ENCODE assay signal across 32 mouse cellular contexts in the genomic region with DNA sequence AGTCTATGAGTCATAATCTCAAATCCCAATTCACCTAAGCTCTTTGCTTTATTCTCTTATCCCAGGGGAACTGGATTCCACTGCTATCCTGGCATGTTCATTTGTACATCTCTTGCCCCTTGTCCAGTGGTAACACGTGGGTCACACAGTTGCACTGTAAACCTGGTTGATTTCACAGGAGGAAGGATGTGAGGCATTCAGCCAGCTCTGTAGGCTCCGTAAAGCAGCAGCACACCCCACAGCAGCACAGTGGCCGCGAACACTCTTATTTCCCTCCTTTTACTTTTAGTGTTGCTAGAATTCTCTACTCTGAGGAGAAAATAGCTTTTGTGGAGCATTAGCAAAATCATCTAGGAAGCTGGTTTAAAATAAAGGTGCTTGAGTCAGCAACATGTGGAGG. TPM values are rescaled to one million over a fixed set of nuclear protein-coding genes. Genes with fewer than 3 reads are reported as not detected.
DNase-seq lines count a peak whose midpoint lies in the region; ATAC-seq and TF ChIP-seq lines count a peak whose summit lies in the region.
"Had no signal": no experiment of that assay in that cellular context is flagged by ENCODE, and none has a peak within 500 bp of the region (broad histone marks: within the 10 kb centered on the region; RNA-seq: fewer than 3 reads in every experiment).

No protein-coding gene starts in this region.

- no peak for TF ChIP-seq EP300 in heart, adult 2 months (IDR thresholded peaks at IDR 0.05; ENCODE audit: insufficient read depth, low read depth, low read length)

- no peak for TF ChIP-seq POLR2A in heart, adult 2 months (IDR thresholded peaks at IDR 0.05; ENCODE audit: insufficient read depth, low read depth, low read length)

- intact Hi-C loops in gastrocnemius, adult 2 months (cut with DNase I): no loop called here
- intact Hi-C loops in heart, adult 2 months (cut with DNase I): no loop called here
- intact Hi-C loops in heart, postnatal 25 days (cut with DNase I): loop anchor here (5.0 kb wide), 1 partner anchor 37 kb away; no protein-coding TSS in a partner anchor
- intact Hi-C loops in heart, postnatal 14 days (cut with DNase I): no loop called here

- no peaks in the 10 kb centered on the region for H3K9me3 ChIP-seq in kidney, embryonic 14.5 days (ENCODE audit: control insufficient read depth, low read length)
- H3K9me3 ChIP-seq: forebrain, embryonic 12.5 days; forebrain, embryonic 15.5 days; heart, embryonic 13.5 days; hindbrain, embryonic 12.5 days; hindbrain, embryonic 15.5 days had no signal

- H3K9ac ChIP-seq in heart, adult 2 months (ENCODE audit: low read depth, low read length): no peak overlapping the region
- H3K9ac ChIP-seq in kidney, embryonic 14.5 days (ENCODE audit: low read depth, low read length): no peak overlapping the region
- H3K9ac ChIP-seq: embryonic facial prominence, embryonic 13.5 days; forebrain, embryonic 12.5 days; forebrain, embryonic 15.5 days; heart, embryonic 13.5 days; hindbrain, embryonic 12.5 days; hindbrain, embryonic 15.5 days had no signal

- DNase-seq in gastrocnemius, adult 2 months: no peak
- no peak for DNase-seq in gastrocnemius, postnatal 4 days (ENCODE audit: low spot score in 2 of 2)
- DNase-seq in heart, adult 2 months: peak in 1 of 2 experiments; percentile 10
- DNase-seq in heart, postnatal 25 days (ENCODE audit: low spot score): no peak
- DNase-seq in heart, postnatal 14 days: peak; percentile 5
- no peak for DNase-seq in heart, adult 9 months (ENCODE audit: low spot score in 2 of 2)
- peak; percentile 11 for DNase-seq in kidney, postnatal 14 days
- DNase-seq: adrenal gland, adult 8-10 months; adrenal gland, postnatal 25 days; cerebellum, adult 11-12 months; cerebellum, adult 8-10 months; cerebellum, postnatal 36 days; embryo, embryonic 11 days; gastrocnemius, postnatal 10 days had no signal

- no peak overlapping the region for H3K4me2 ChIP-seq in kidney, embryonic 14.5 days (replicated peaks; ENCODE audit: low read depth, low read length)
- H3K4me2 ChIP-seq: embryonic facial prominence, embryonic 13.5 days; forebrain, embryonic 12.5 days; forebrain, embryonic 15.5 days; heart, embryonic 13.5 days; hindbrain, embryonic 12.5 days; hindbrain, embryonic 15.5 days had no signal

- peak overlapping the region; percentile 71; the same call in 1 of the 2 replicates for H3K27ac ChIP-seq in gastrocnemius, adult 2 months
- H3K27ac ChIP-seq in heart, adult 2 months: peak overlapping the region; percentile 60
- H3K27ac ChIP-seq in kidney, embryonic 14.5 days (ENCODE audit: low read depth, low read length): no peak overlapping the region
- H3K27ac ChIP-seq: embryonic facial prominence, embryonic 10.5 days; embryonic facial prominence, embryonic 13.5 days; forebrain, embryonic 12.5 days; forebrain, embryonic 15.5 days; heart, embryonic 13.5 days; hindbrain, embryonic 12.5 days; hindbrain, embryonic 15.5 days had no signal

- H3K36me3 ChIP-seq in heart, adult 2 months (ENCODE audit: control insufficient read depth, insufficient read depth, low read length): no peaks in the 10 kb centered on the region
- H3K36me3 ChIP-seq in kidney, embryonic 14.5 days (ENCODE audit: control insufficient read depth, insufficient read depth, low read length): no peaks in the 10 kb centered on the region
- H3K36me3 ChIP-seq: embryonic facial prominence, embryonic 10.5 days; embryonic facial prominence, embryonic 13.5 days; forebrain, embryonic 12.5 days; forebrain, embryonic 15.5 days; heart, embryonic 13.5 days; hindbrain, embryonic 12.5 days; hindbrain, embryonic 15.5 days had no signal

- H3K27me3 ChIP-seq in heart, adult 2 months (ENCODE audit: control insufficient read depth, insufficient read depth, low read length): no peaks in the 10 kb centered on the region
- no peaks in the 10 kb centered on the region for H3K27me3 ChIP-seq in kidney, embryonic 14.5 days (ENCODE audit: control insufficient read depth, insufficient read depth, low read length)
- H3K27me3 ChIP-seq: embryonic facial prominence, embryonic 13.5 days; forebrain, embryonic 12.5 days; forebrain, embryonic 15.5 days; heart, embryonic 13.5 days; hindbrain, embryonic 12.5 days; hindbrain, embryonic 15.5 days had no signal

- WGBS in heart, adult 2 months: 69% methylated on average over 4 of the region's 4 CpGs
- 85% methylated on average over 4 of the region's 4 CpGs for WGBS in kidney, embryonic 14.5 days

- no peaks in the 10 kb centered on the region for H3K79me2 ChIP-seq in heart, adult 2 months (replicated peaks; ENCODE audit: control insufficient read depth, insufficient read depth, low read length)

- no peak for TF ChIP-seq CTCF in gastrocnemius, adult 2 months (IDR thresholded peaks at IDR 0.05)
- no peak for TF ChIP-seq CTCF in heart, adult 2 months (IDR thresholded peaks at IDR 0.05)

- no peak overlapping the region for H3K4me3 ChIP-seq in gastrocnemius, adult 2 months
- no peak overlapping the region for H3K4me3 ChIP-seq in heart, adult 2 months
- no peak overlapping the region for H3K4me3 ChIP-seq in kidney, embryonic 14.5 days (ENCODE audit: low read length)
- H3K4me3 ChIP-seq: embryonic facial prominence, embryonic 10.5 days; embryonic facial prominence, embryonic 13.5 days; erythroblast, embryonic 14.5 days; forebrain, embryonic 12.5 days; forebrain, embryonic 15.5 days; heart, embryonic 13.5 days; hindbrain, embryonic 12.5 days; hindbrain, embryonic 15.5 days had no signal

- no peak for ATAC-seq in kidney, embryonic 14.5 days (ENCODE audit: low FRiP score, low TSS enrichment)
- ATAC-seq: activated CD4-positive, CD25-positive, alpha-beta regulatory T cell, adult 4 months; forebrain, embryonic 15.5 days; intestine, postnatal 0 days had no signal

- no peaks in the 10 kb centered on the region for H3K4me1 ChIP-seq in heart, adult 2 months (ENCODE audit: control insufficient read depth, insufficient read depth, low read length)
- H3K4me1 ChIP-seq in kidney, embryonic 14.5 days (ENCODE audit: control insufficient read depth, insufficient read depth, low read length): no peaks in the 10 kb centered on the region
- H3K4me1 ChIP-seq: embryonic facial prominence, embryonic 10.5 days; embryonic facial prominence, embryonic 13.5 days; forebrain, embryonic 12.5 days; forebrain, embryonic 15.5 days; heart, embryonic 13.5 days; hindbrain, embryonic 12.5 days; hindbrain, embryonic 15.5 days had no signal

RNA-seq across cellular contexts. Expression of a gene that starts 51.0 kb away (rescaled TPM):
- total RNA-seq in gastrocnemius, adult 2 months (2021): not detected
- not detected for total RNA-seq in gastrocnemius, postnatal 4 days (2021)
- total RNA-seq in heart, adult 2 months (2021): not detected
- polyA plus RNA-seq in heart, adult 2 months (2012; rRNA removed): not detected in 2 replicates
- total RNA-seq in heart, postnatal 25 days (2021): not detected
- total RNA-seq in heart, postnatal 14 days (2021): not detected
- polyA plus RNA-seq in kidney, embryonic 14.5 days (2014; fragmentation: Nextera tagmentation; extraction: Ambion mirVana): not detected in 2 replicates
- total RNA-seq: adrenal gland, adult 8-10 months; adrenal gland, postnatal 25 days; ES-E14; gastrocnemius, postnatal 10 days; gastrocnemius, postnatal 36 days; hematopoietic stem cell, adult 5-6 weeks had no signal
- polyA plus RNA-seq: activated CD4-positive, CD25-positive, alpha-beta regulatory T cell, adult 4 months; brain, embryonic 14.5 days; cortical plate, adult 2 months; embryonic facial prominence, embryonic 10.5 days; embryonic facial prominence, embryonic 13.5 days; erythroblast, embryonic 14.5 days; forebrain, embryonic 12.5 days; forebrain, embryonic 15.5 days; heart, embryonic 13.5 days; heart, embryonic 16.5 days; hindbrain, embryonic 12.5 days; hindbrain, embryonic 15.5 days; intestine, embryonic 14.5 days; intestine, postnatal 0 days had no signal

RNA-seq across cellular contexts. Expression of a gene that starts 54.7 kb away (rescaled TPM):
- 1 to 10 TPM in 1 of 2 experiments, under 1 TPM in 1; 0.87 to 2.0 TPM for total RNA-seq in gastrocnemius, adult 2 months (2021)
- not detected for total RNA-seq in gastrocnemius, postnatal 4 days (2021)
- under 1 TPM; 0.57 to 0.89 TPM for total RNA-seq in heart, adult 2 months (2021)
- polyA plus RNA-seq in heart, adult 2 months (2012; rRNA removed): not detected in 2 replicates
- total RNA-seq in heart, postnatal 25 days (2021): not detected
- total RNA-seq in heart, postnatal 14 days (2021): not detected
- not detected in 2 replicates for polyA plus RNA-seq in kidney, embryonic 14.5 days (2014; fragmentation: Nextera tagmentation; extraction: Ambion mirVana)
- total RNA-seq: ES-E14; gastrocnemius, postnatal 10 days; hematopoietic stem cell, adult 5-6 weeks had no signal
- polyA plus RNA-seq: activated CD4-positive, CD25-positive, alpha-beta regulatory T cell, adult 4 months; brain, embryonic 14.5 days; cortical plate, adult 2 months; embryonic facial prominence, embryonic 10.5 days; embryonic facial prominence, embryonic 13.5 days; erythroblast, embryonic 14.5 days; forebrain, embryonic 12.5 days; forebrain, embryonic 15.5 days; heart, embryonic 13.5 days; heart, embryonic 16.5 days; hindbrain, embryonic 12.5 days; hindbrain, embryonic 15.5 days; intestine, embryonic 14.5 days; intestine, postnatal 0 days had no signal

Comparison
In these comparisons a context has a peak if more than half of its experiments do, and no peak if none do; other contexts are left out.
1. DNase-seq: peak in heart, postnatal 14 days (2 of 2) and kidney, postnatal 14 days (single experiment); none in gastrocnemius, adult 2 months (single experiment), gastrocnemius, postnatal 4 days (0 of 2), heart, postnatal 25 days (single experiment) and heart, adult 9 months (0 of 2).